Comparison of ENCODE assay signal across 16 mouse cellular contexts in genomic region chr19:25608206-25608580, GRCm38 (mm10). TPM values are rescaled to one million over a fixed set of nuclear protein-coding genes. Genes with fewer than 3 reads are reported as not detected.
DNase-seq lines count a peak whose midpoint lies in the region; ATAC-seq and TF ChIP-seq lines count a peak whose summit lies in the region.
"Had no signal": no experiment of that assay in that cellular context is flagged by ENCODE, and none has a peak within 500 bp of the region (broad histone marks: within the 10 kb centered on the region; RNA-seq: fewer than 3 reads in every experiment).

No protein-coding gene starts in this region.

- no peak for TF ChIP-seq CTCF in midbrain, postnatal 0 days (IDR thresholded peaks at IDR 0.05)

- no peaks in the 10 kb centered on the region for H3K36me3 ChIP-seq in midbrain, embryonic 10.5 days
- no peaks in the 10 kb centered on the region for H3K36me3 ChIP-seq in midbrain, postnatal 0 days (ENCODE audit: insufficient read depth, low read length)
- H3K36me3 ChIP-seq in embryonic facial prominence, embryonic 10.5 days (replicated peaks), result no peaks in the 10 kb centered on the region
- no peaks in the 10 kb centered on the region for H3K36me3 ChIP-seq in embryonic facial prominence, embryonic 14.5 days (ENCODE audit: control insufficient read depth, insufficient read depth, low read length)
- H3K36me3 ChIP-seq in forebrain, embryonic 14.5 days (ENCODE audit: control insufficient read depth, insufficient read depth, low read length), result no peaks in the 10 kb centered on the region
- H3K36me3 ChIP-seq: heart, embryonic 12.5 days; hindbrain, embryonic 15.5 days had no signal

- peak; percentile 43 for DNase-seq in midbrain, embryonic 10.5 days (ENCODE audit: low spot score)
- no peak for DNase-seq in midbrain, postnatal 0 days (ENCODE audit: low spot score)
- DNase-seq in embryonic facial prominence, embryonic 10.5 days (ENCODE audit: low spot score), result peak; percentile 21
- no peak for DNase-seq in embryonic facial prominence, embryonic 14.5 days (ENCODE audit: low spot score)
- DNase-seq in forebrain, embryonic 14.5 days (ENCODE audit: low spot score), result no peak
- no peak for DNase-seq in lung, postnatal 10 days
- DNase-seq in gastrocnemius, postnatal 25 days, result no peak
- DNase-seq: adrenal gland, adult 8-10 months; adrenal gland, postnatal 36 days; gastrocnemius, postnatal 10 days had no signal

- H3K9ac ChIP-seq in midbrain, postnatal 0 days (replicated peaks; ENCODE audit: low read length, poor library complexity, severe bottlenecking), result no peak overlapping the region
- H3K9ac ChIP-seq in embryonic facial prominence, embryonic 14.5 days (ENCODE audit: low read depth, low read length), result no peak overlapping the region
- no peak overlapping the region for H3K9ac ChIP-seq in forebrain, embryonic 14.5 days (ENCODE audit: low read length)
- H3K9ac ChIP-seq: heart, embryonic 12.5 days; hindbrain, embryonic 15.5 days had no signal

- H3K4me2 ChIP-seq in midbrain, postnatal 0 days (ENCODE audit: low read depth, low read length, poor library complexity, severe bottlenecking), result no peak overlapping the region
- no peak overlapping the region for H3K4me2 ChIP-seq in embryonic facial prominence, embryonic 14.5 days (ENCODE audit: low read depth, low read length)
- H3K4me2 ChIP-seq in forebrain, embryonic 14.5 days (ENCODE audit: low read length), result peak overlapping the region; percentile 65
- H3K4me2 ChIP-seq: heart, embryonic 12.5 days; hindbrain, embryonic 15.5 days had no signal

- H3K4me1 ChIP-seq in midbrain, embryonic 10.5 days, result peaks cover 75% of the 10 kb centered on the region
- peaks cover 5% of the 10 kb centered on the region; the same call in 1 of the 2 replicates for H3K4me1 ChIP-seq in midbrain, postnatal 0 days (ENCODE audit: insufficient read depth, low read length)
- H3K4me1 ChIP-seq in embryonic facial prominence, embryonic 10.5 days, result peaks cover 38% of the 10 kb centered on the region
- peaks cover 10% of the 10 kb centered on the region for H3K4me1 ChIP-seq in embryonic facial prominence, embryonic 14.5 days (ENCODE audit: control insufficient read depth, insufficient read depth, low read length)
- peaks cover 17% of the 10 kb centered on the region for H3K4me1 ChIP-seq in forebrain, embryonic 14.5 days (ENCODE audit: control insufficient read depth, insufficient read depth, low read length)

- H3K9me3 ChIP-seq in midbrain, embryonic 10.5 days (replicated peaks), result no peaks in the 10 kb centered on the region
- H3K9me3 ChIP-seq in midbrain, postnatal 0 days (ENCODE audit: low read length), result no peaks in the 10 kb centered on the region
- no peaks in the 10 kb centered on the region for H3K9me3 ChIP-seq in embryonic facial prominence, embryonic 10.5 days
- no peaks in the 10 kb centered on the region for H3K9me3 ChIP-seq in embryonic facial prominence, embryonic 14.5 days (ENCODE audit: control insufficient read depth, low read length)
- no peaks in the 10 kb centered on the region for H3K9me3 ChIP-seq in forebrain, embryonic 14.5 days (replicated peaks; ENCODE audit: control insufficient read depth, low read length)
- H3K9me3 ChIP-seq: heart, embryonic 12.5 days; hindbrain, embryonic 15.5 days had no signal

- H3K27ac ChIP-seq in midbrain, embryonic 10.5 days (replicated peaks), result no peak overlapping the region
- H3K27ac ChIP-seq in midbrain, postnatal 0 days (ENCODE audit: low read depth, low read length), result no peak overlapping the region
- no peak overlapping the region for H3K27ac ChIP-seq in embryonic facial prominence, embryonic 10.5 days (replicated peaks)
- H3K27ac ChIP-seq in embryonic facial prominence, embryonic 14.5 days (replicated peaks; ENCODE audit: low read depth, low read length), result no peak overlapping the region
- H3K27ac ChIP-seq in forebrain, embryonic 14.5 days (ENCODE audit: low read depth, low read length), result peak overlapping the region; percentile 53; the same call in 1 of the 2 replicates
- H3K27ac ChIP-seq: hindbrain, embryonic 15.5 days had no signal

- no peak overlapping the region for H3K4me3 ChIP-seq in midbrain, embryonic 10.5 days
- no peak overlapping the region for H3K4me3 ChIP-seq in midbrain, postnatal 0 days (ENCODE audit: low read depth, low read length)
- H3K4me3 ChIP-seq in embryonic facial prominence, embryonic 10.5 days, result no peak overlapping the region
- H3K4me3 ChIP-seq in embryonic facial prominence, embryonic 14.5 days (ENCODE audit: low read depth, low read length), result no peak overlapping the region
- no peak overlapping the region for H3K4me3 ChIP-seq in forebrain, embryonic 14.5 days (ENCODE audit: low read depth, low read length)
- H3K4me3 ChIP-seq: heart, embryonic 12.5 days; hindbrain, embryonic 15.5 days had no signal

- ATAC-seq in midbrain, postnatal 0 days (ENCODE audit: low FRiP score), result no peak
- ATAC-seq in embryonic facial prominence, embryonic 14.5 days (ENCODE audit: low read depth), result peak; percentile 1; the same call in 1 of the 2 replicates
- peak; percentile 4; the same call in 1 of the 2 replicates for ATAC-seq in forebrain, embryonic 14.5 days
- ATAC-seq: intestine, embryonic 16.5 days had no signal

- H3K27me3 ChIP-seq in midbrain, embryonic 10.5 days (ENCODE audit: low read depth, poor library complexity, severe bottlenecking), result peaks cover 100% of the 10 kb centered on the region
- H3K27me3 ChIP-seq in midbrain, postnatal 0 days (ENCODE audit: insufficient read depth, low read length), result peaks cover 70% of the 10 kb centered on the region
- H3K27me3 ChIP-seq in embryonic facial prominence, embryonic 10.5 days (replicated peaks; ENCODE audit: low read depth, poor library complexity, severe bottlenecking), result peaks cover 100% of the 10 kb centered on the region
- H3K27me3 ChIP-seq in embryonic facial prominence, embryonic 14.5 days (replicated peaks; ENCODE audit: control insufficient read depth, insufficient read depth, low read length), result peaks cover 99% of the 10 kb centered on the region
- H3K27me3 ChIP-seq in forebrain, embryonic 14.5 days (replicated peaks; ENCODE audit: control insufficient read depth, insufficient read depth, low read length), result peaks cover 54% of the 10 kb centered on the region

- WGBS in midbrain, embryonic 10.5 days, result under 1% methylated on average over 7 of the region's 7 CpGs
- WGBS in midbrain, postnatal 0 days, result 2% methylated on average over 7 of the region's 7 CpGs
- WGBS in embryonic facial prominence, embryonic 10.5 days, result 2% methylated on average over 7 of the region's 7 CpGs
- 4% methylated on average over 7 of the region's 7 CpGs for WGBS in embryonic facial prominence, embryonic 14.5 days
- under 1% methylated on average over 7 of the region's 7 CpGs for WGBS in forebrain, embryonic 14.5 days

RNA-seq across cellular contexts. Expression of gene Dmrt3, which starts 1.9 kb away (rescaled TPM):
- polyA plus RNA-seq in midbrain, embryonic 10.5 days (2016; fragmentation: Nextera tagmentation; extraction: Ambion mirVana), result 0.39 and 2.1 TPM in 2 replicates
- 0.93 TPM in 1 of 2 replicates, not detected in the other for total RNA-seq in midbrain, postnatal 0 days (2014; rRNA removed)
- polyA plus RNA-seq in midbrain, postnatal 0 days (2015; fragmentation: Nextera tagmentation; extraction: Ambion mirVana), result 0.06 TPM in 1 of 2 replicates, not detected in the other
- 1.7 and 2.1 TPM in 2 replicates for polyA plus RNA-seq in embryonic facial prominence, embryonic 10.5 days (2016; fragmentation: Nextera tagmentation; extraction: Ambion mirVana)
- polyA plus RNA-seq in embryonic facial prominence, embryonic 14.5 days (2014; fragmentation: Nextera tagmentation; extraction: Ambion mirVana), result 1.9 and 2.2 TPM in 2 replicates
- 3.6 and 5.0 TPM in 2 replicates for polyA plus RNA-seq in forebrain, embryonic 14.5 days (2014; fragmentation: Nextera tagmentation; extraction: Ambion mirVana)
- not detected for total RNA-seq in gastrocnemius, postnatal 25 days (2021)
- total RNA-seq: adrenal gland, adult 8-10 months; adrenal gland, postnatal 36 days; gastrocnemius, postnatal 10 days; heart, adult 8-10 months; heart, postnatal 36 days had no signal
- polyA plus RNA-seq: gonadal fat pad, adult 2 months; heart, embryonic 12.5 days had no signal

Comparison
In these comparisons a context has a peak if more than half of its experiments do, and no peak if none do; other contexts are left out.
1. DNase-seq: peak in midbrain, embryonic 10.5 days (single experiment) and embryonic facial prominence, embryonic 10.5 days (single experiment); none in midbrain, postnatal 0 days (single experiment), embryonic facial prominence, embryonic 14.5 days (single experiment), forebrain, embryonic 14.5 days (single experiment), lung, postnatal 10 days (single experiment) and gastrocnemius, postnatal 25 days (single experiment).